Mouse (Mus musculus): ENCODE results near the gene Cdh23. TPM values are rescaled to one million over a fixed set of nuclear protein-coding genes. Genes with fewer than 3 reads are reported as not detected.
A peak's percentile ranks its signal among the peaks of the same experiment; 100 is the strongest.

Cdh23 gene
- polyA plus RNA-seq, 1 experiment from 2014 or later: 1.1 TPM

GRCm38 (mm10) chr10:60705134-60705533 lies 8.8 kb upstream of the Cdh23 start:
- H3K27ac ChIP-seq: no peak overlapping the region
- H3K4me1 ChIP-seq: no peaks in the 10 kb centered on the region
- ATAC-seq (ENCODE audit: low FRiP score, low read depth): no peak
- no peaks in the 10 kb centered on the region for H3K9me3 ChIP-seq
- 73% methylated on average over 2 of the region's 2 CpGs for WGBS
- no peak overlapping the region for H3K9ac ChIP-seq
- H3K4me3 ChIP-seq: no peak overlapping the region
- no peak overlapping the region for H3K4me2 ChIP-seq (replicated peaks)
- no peaks in the 10 kb centered on the region for H3K36me3 ChIP-seq
- H3K27me3 ChIP-seq: no peaks in the 10 kb centered on the region

GRCm38 (mm10) chr10:60697775-60698174 lies 1.5 kb upstream of the Cdh23 start:
- Histone ChIP-seq H3K4me1 (no peaks in the 10 kb centered on the region), H3K36me3 (no peaks in the 10 kb centered on the region), H3K27ac (no peak overlapping the region), H3K4me3 (no peak overlapping the region), H3K4me2 (replicated peaks) (no peak overlapping the region), H3K9me3 (no peaks in the 10 kb centered on the region), H3K9ac (no peak overlapping the region), H3K27me3 (peaks cover 15% of the 10 kb centered on the region)
- ATAC-seq (ENCODE audit: low FRiP score, low read depth): no peak
- WGBS: 86% methylated on average over 6 of the region's 6 CpGs

- ATAC-seq (ENCODE audit: low FRiP score, low read depth): no peak
- peaks cover 15% of the 10 kb centered on the region for H3K27me3 ChIP-seq
- no peak overlapping the region for H3K9ac ChIP-seq
- no peaks in the 10 kb centered on the region for H3K36me3 ChIP-seq
- H3K4me3 ChIP-seq: no peak overlapping the region
- 11% methylated on average over 5 of the region's 5 CpGs for WGBS
- H3K27ac ChIP-seq: no peak overlapping the region
- H3K4me2 ChIP-seq (replicated peaks): no peak overlapping the region
- 0 out of 2 replicates have a peak, but pooled peaks cover 1% of the 10 kb centered on the region for H3K4me1 ChIP-seq
- H3K9me3 ChIP-seq: no peaks in the 10 kb centered on the region
Observed at GRCm38 (mm10) chr10:60696975-60697374, 685 bp upstream of the Cdh23 start.

- Histone ChIP-seq H3K9me3 (no peaks in the 10 kb centered on the region), H3K4me3 (no peak overlapping the region), H3K36me3 (no peaks in the 10 kb centered on the region), H3K27me3 (peaks cover 48% of the 10 kb centered on the region), H3K27ac (no peak overlapping the region), H3K9ac (no peak overlapping the region), H3K4me1 (peaks cover 10% of the 10 kb centered on the region), H3K4me2 (replicated peaks) (no peak overlapping the region)
- no peak for ATAC-seq (ENCODE audit: low FRiP score, low read depth)
- WGBS: 63% methylated on average over 20 of the region's 20 CpGs
Observed at GRCm38 (mm10) chr10:60691671-60692390, 4.5 kb downstream of the Cdh23 start.

GRCm38 (mm10) chr10:60690960-60691359 lies 5.3 kb downstream of the Cdh23 start:
- no peak for ATAC-seq (ENCODE audit: low FRiP score, low read depth)
- Histone ChIP-seq H3K4me3 (no peak overlapping the region), H3K27me3 (peaks cover 56% of the 10 kb centered on the region), H3K4me2 (replicated peaks) (no peak overlapping the region), H3K9ac (no peak overlapping the region), H3K27ac (no peak overlapping the region), H3K4me1 (peaks cover 19% of the 10 kb centered on the region), H3K9me3 (no peaks in the 10 kb centered on the region), H3K36me3 (no peaks in the 10 kb centered on the region)
- WGBS: 48% methylated on average over 6 of the region's 6 CpGs

GRCm38 (mm10) chr10:60689396-60689795 lies 6.9 kb downstream of the Cdh23 start:
- Histone ChIP-seq H3K4me1 (peaks cover 24% of the 10 kb centered on the region), H3K4me3 (no peak overlapping the region), H3K27me3 (peaks cover 72% of the 10 kb centered on the region), H3K36me3 (no peaks in the 10 kb centered on the region), H3K27ac (no peak overlapping the region), H3K9me3 (no peaks in the 10 kb centered on the region), H3K9ac (no peak overlapping the region), H3K4me2 (replicated peaks) (no peak overlapping the region)
- no peak for ATAC-seq (ENCODE audit: low FRiP score, low read depth)
- WGBS: 75% methylated on average over 4 of the region's 4 CpGs

- no peak overlapping the region for H3K27ac ChIP-seq
- peak; percentile 76 for ATAC-seq (ENCODE audit: low FRiP score, low read depth)
Observed at GRCm38 (mm10) chr10:60687011-60687776, 9.1 kb downstream of the Cdh23 start.

GRCm38 (mm10) chr10:60686641-60686975 lies 9.7 kb downstream of the Cdh23 start:
- no peak for ATAC-seq (ENCODE audit: low FRiP score, low read depth)
- Histone ChIP-seq H3K9ac (peak overlapping the region; percentile 69), H3K36me3 (no peaks in the 10 kb centered on the region), H3K4me3 (peak overlapping the region; percentile 64), H3K9me3 (no peaks in the 10 kb centered on the region), H3K27me3 (peaks cover 87% of the 10 kb centered on the region), H3K27ac (no peak overlapping the region), H3K4me1 (peaks cover 19% of the 10 kb centered on the region), H3K4me2 (replicated peaks) (peak overlapping the region; percentile 100)
- under 1% methylated on average over 35 of the region's 37 CpGs for WGBS

More at GRCm38 (mm10) chr10:60687011-60687776, 9.1 kb downstream of the Cdh23 start:
- peak overlapping the region; percentile 69 for H3K9ac ChIP-seq
- under 1% methylated on average over 75 of the region's 76 CpGs for WGBS
- peaks cover 24% of the 10 kb centered on the region for H3K4me1 ChIP-seq
- H3K9me3 ChIP-seq: no peaks in the 10 kb centered on the region
- H3K4me2 ChIP-seq (replicated peaks): peak overlapping the region; percentile 100
- H3K4me3 ChIP-seq: peak overlapping the region; percentile 64
- H3K36me3 ChIP-seq: no peaks in the 10 kb centered on the region
- H3K27me3 ChIP-seq: peaks cover 89% of the 10 kb centered on the region

- Histone ChIP-seq H3K36me3 (no peaks in the 10 kb centered on the region), H3K9me3 (no peaks in the 10 kb centered on the region), H3K9ac (peak overlapping the region; percentile 69; the same call in 1 of the 2 replicates), H3K27ac (no peak overlapping the region), H3K27me3 (peaks cover 81% of the 10 kb centered on the region), H3K4me1 (peaks cover 15% of the 10 kb centered on the region), H3K4me3 (peak overlapping the region; percentile 64), H3K4me2 (replicated peaks) (peak overlapping the region; percentile 100)
- ATAC-seq (ENCODE audit: low FRiP score, low read depth): no peak
- 5% methylated on average over 50 of the region's 50 CpGs for WGBS
Observed at GRCm38 (mm10) chr10:60685764-60686640, 10.3 kb downstream of the Cdh23 start.

- ATAC-seq (ENCODE audit: low FRiP score, low read depth): no peak
- H3K4me1 ChIP-seq: no peaks in the 10 kb centered on the region
- H3K27ac ChIP-seq: no peak overlapping the region
- 77% methylated on average over 3 of the region's 3 CpGs for WGBS
- no peak overlapping the region for H3K4me2 ChIP-seq (replicated peaks)
- no peak overlapping the region for H3K9ac ChIP-seq
- peaks cover 12% of the 10 kb centered on the region for H3K27me3 ChIP-seq
- no peaks in the 10 kb centered on the region for H3K36me3 ChIP-seq
- H3K4me3 ChIP-seq: no peak overlapping the region
- H3K9me3 ChIP-seq: no peaks in the 10 kb centered on the region
Observed at GRCm38 (mm10) chr10:60678926-60679325, 17.4 kb downstream of the Cdh23 start.

- no peaks in the 10 kb centered on the region for H3K36me3 ChIP-seq
- no peak overlapping the region for H3K9ac ChIP-seq
- no peak overlapping the region for H3K4me2 ChIP-seq (replicated peaks)
- 73% methylated on average over 4 of the region's 4 CpGs for WGBS
- no peak overlapping the region for H3K4me3 ChIP-seq
- H3K27me3 ChIP-seq: no peaks in the 10 kb centered on the region; the same call in 1 of the 2 replicates
- ATAC-seq (ENCODE audit: low FRiP score, low read depth): no peak
- H3K9me3 ChIP-seq: no peaks in the 10 kb centered on the region
- H3K27ac ChIP-seq: no peak overlapping the region
- no peaks in the 10 kb centered on the region for H3K4me1 ChIP-seq
Observed at GRCm38 (mm10) chr10:60677319-60677718, 19.0 kb downstream of the Cdh23 start.

- WGBS: 52% methylated on average over 8 of the region's 8 CpGs
- no peak overlapping the region for H3K9ac ChIP-seq
- ATAC-seq (ENCODE audit: low FRiP score, low read depth): no peak
- no peak overlapping the region for H3K27ac ChIP-seq
- no peaks in the 10 kb centered on the region for H3K36me3 ChIP-seq
- H3K9me3 ChIP-seq: no peaks in the 10 kb centered on the region
- H3K4me1 ChIP-seq: no peaks in the 10 kb centered on the region
- H3K4me2 ChIP-seq (replicated peaks): no peak overlapping the region
- H3K27me3 ChIP-seq: no peaks in the 10 kb centered on the region
- H3K4me3 ChIP-seq: no peak overlapping the region
Observed at GRCm38 (mm10) chr10:60670166-60670565, 26.1 kb downstream of the Cdh23 start.

Data from limb, embryonic 13.5 days (tissue).